ENCODE assay signal across 19 mouse cellular contexts in the genomic region with DNA sequence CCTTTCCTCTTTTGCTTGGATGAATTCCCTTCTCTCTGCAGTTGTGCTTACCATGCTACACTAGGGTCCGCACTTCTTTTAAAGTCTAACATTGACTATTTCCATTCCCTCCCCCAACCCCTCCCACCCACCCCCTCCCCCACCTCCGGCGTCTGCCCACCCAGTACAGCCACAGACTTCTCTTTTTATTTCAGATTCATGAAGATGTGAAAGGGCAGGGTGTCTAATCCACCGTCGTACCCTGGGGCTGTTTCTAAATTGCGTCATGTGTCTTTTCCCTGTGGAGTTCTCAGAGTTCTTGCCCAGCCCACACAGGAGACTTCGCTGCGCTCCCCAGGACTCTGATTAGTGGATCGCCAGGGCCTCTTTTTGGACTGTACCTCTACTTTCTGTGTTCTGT. TPM values are rescaled to one million over a fixed set of nuclear protein-coding genes. Genes with fewer than 3 reads are reported as not detected.
DNase-seq lines count a peak whose midpoint lies in the region; ATAC-seq lines count a peak whose summit lies in the region.
"Had no signal": no experiment of that assay in that cellular context is flagged by ENCODE, and none has a peak within 500 bp of the region (broad histone marks: within the 10 kb centered on the region; RNA-seq: fewer than 3 reads in every experiment).

No protein-coding gene starts in this region.

- ATAC-seq in midbrain, embryonic 14.5 days (ENCODE audit: low FRiP score, low TSS enrichment) = no peak
- ATAC-seq in frontal cortex, adult (ENCODE audit: low TSS enrichment) = no peak
- ATAC-seq: activated CD4-positive, CD25-positive, alpha-beta regulatory T cell, adult 4 months; forebrain, embryonic 13.5 days; forebrain, embryonic 15.5 days; forebrain, postnatal 0 days; Patski had no signal

- no peak overlapping the region for H3K27ac ChIP-seq in midbrain, embryonic 14.5 days (replicated peaks; ENCODE audit: low read depth, low read length)
- H3K27ac ChIP-seq in midbrain, embryonic 10.5 days (replicated peaks) = no peak overlapping the region
- H3K27ac ChIP-seq: embryonic facial prominence, embryonic 12.5 days; forebrain, embryonic 13.5 days; forebrain, embryonic 15.5 days had no signal

- H3K9ac ChIP-seq in midbrain, embryonic 14.5 days (replicated peaks; ENCODE audit: low read length) = no peak overlapping the region
- H3K9ac ChIP-seq: embryonic facial prominence, embryonic 12.5 days; forebrain, embryonic 13.5 days; forebrain, embryonic 15.5 days; forebrain, postnatal 0 days had no signal

- H3K27me3 ChIP-seq in midbrain, embryonic 14.5 days (ENCODE audit: control insufficient read depth, insufficient read depth, low read length) = no peaks in the 10 kb centered on the region
- no peaks in the 10 kb centered on the region for H3K27me3 ChIP-seq in midbrain, embryonic 10.5 days (ENCODE audit: low read depth, poor library complexity, severe bottlenecking)
- H3K27me3 ChIP-seq: embryonic facial prominence, embryonic 12.5 days; forebrain, embryonic 13.5 days; forebrain, embryonic 15.5 days; Patski had no signal

- no peak overlapping the region for H3K4me3 ChIP-seq in midbrain, embryonic 14.5 days (replicated peaks; ENCODE audit: low read depth, low read length)
- no peak overlapping the region for H3K4me3 ChIP-seq in midbrain, embryonic 10.5 days
- H3K4me3 ChIP-seq: embryonic facial prominence, embryonic 12.5 days; forebrain, embryonic 13.5 days; forebrain, embryonic 15.5 days had no signal

- no peaks in the 10 kb centered on the region for H3K4me1 ChIP-seq in midbrain, embryonic 14.5 days (ENCODE audit: control insufficient read depth, insufficient read depth, low read length)
- H3K4me1 ChIP-seq in midbrain, embryonic 10.5 days = no peaks in the 10 kb centered on the region
- H3K4me1 ChIP-seq: embryonic facial prominence, embryonic 12.5 days; forebrain, embryonic 13.5 days; forebrain, embryonic 15.5 days had no signal

- WGBS in midbrain, embryonic 14.5 days = 43% methylated on average over 9 of the region's 9 CpGs
- 80% methylated on average over 9 of the region's 9 CpGs for WGBS in midbrain, embryonic 10.5 days

- H3K9me3 ChIP-seq in midbrain, embryonic 14.5 days (ENCODE audit: control insufficient read depth, low read length) = no peaks in the 10 kb centered on the region; the same call in 1 of the 2 replicates
- H3K9me3 ChIP-seq in midbrain, embryonic 10.5 days (replicated peaks) = no peaks in the 10 kb centered on the region; the same call in 1 of the 2 replicates
- H3K9me3 ChIP-seq: forebrain, embryonic 13.5 days; forebrain, embryonic 15.5 days had no signal

- intact Hi-C loops in heart, postnatal 25 days (cut with DNase I) = no loop called here

- DNase-seq in heart, adult 11 months = peak; percentile 59
- DNase-seq in heart, postnatal 25 days (ENCODE audit: low spot score) = no peak
- peak; percentile 35 for DNase-seq in midbrain, embryonic 14.5 days
- DNase-seq in midbrain, embryonic 10.5 days (ENCODE audit: low spot score) = no peak
- DNase-seq: cerebellum, adult 11-12 months; cerebellum, adult 2 months; cerebellum, adult 9-10 months; cerebellum, postnatal 10 days; cerebellum, postnatal 25 days; forebrain, postnatal 0 days had no signal

- H3K36me3 ChIP-seq in midbrain, embryonic 14.5 days (ENCODE audit: control insufficient read depth, insufficient read depth, low read length) = no peaks in the 10 kb centered on the region
- no peaks in the 10 kb centered on the region for H3K36me3 ChIP-seq in midbrain, embryonic 10.5 days
- H3K36me3 ChIP-seq: embryonic facial prominence, embryonic 12.5 days; forebrain, embryonic 15.5 days had no signal

- no peak overlapping the region for H3K4me2 ChIP-seq in midbrain, embryonic 14.5 days (ENCODE audit: low read length)
- H3K4me2 ChIP-seq: embryonic facial prominence, embryonic 12.5 days; forebrain, embryonic 13.5 days; forebrain, embryonic 15.5 days had no signal

RNA-seq across cellular contexts. Expression of gene Nelfcd, which starts 23.1 kb away (rescaled TPM):
- 10 to 100 TPM; 29.0 to 30.1 TPM for total RNA-seq in heart, postnatal 25 days (2021)
- polyA plus RNA-seq in midbrain, embryonic 14.5 days (2014; fragmentation: Nextera tagmentation; extraction: Ambion mirVana) = 107 and 121 TPM in 2 replicates
- polyA plus RNA-seq in midbrain, embryonic 10.5 days (2016; fragmentation: Nextera tagmentation; extraction: Ambion mirVana) = 193 and 195 TPM in 2 replicates

RNA-seq across cellular contexts. Expression of gene Gm20721, which starts 46.0 kb away (rescaled TPM):
- 1 to 10 TPM; 1.6 to 2.2 TPM for total RNA-seq in heart, postnatal 25 days (2021)
- 6.4 and 7.5 TPM in 2 replicates for polyA plus RNA-seq in midbrain, embryonic 14.5 days (2014; fragmentation: Nextera tagmentation; extraction: Ambion mirVana)
- polyA plus RNA-seq in midbrain, embryonic 10.5 days (2016; fragmentation: Nextera tagmentation; extraction: Ambion mirVana) = 12.7 and 15.2 TPM in 2 replicates
- total RNA-seq: forebrain, postnatal 0 days had no signal

RNA-seq across cellular contexts. Expression of gene Ctsz, which starts 46.3 kb away (rescaled TPM):
- total RNA-seq in heart, postnatal 25 days (2021) = 10 to 100 TPM; 29.8 to 30.8 TPM
- 46.9 and 73.8 TPM in 2 replicates for polyA plus RNA-seq in midbrain, embryonic 14.5 days (2014; fragmentation: Nextera tagmentation; extraction: Ambion mirVana)
- 116 TPM in 2 replicates for polyA plus RNA-seq in midbrain, embryonic 10.5 days (2016; fragmentation: Nextera tagmentation; extraction: Ambion mirVana)

RNA-seq across cellular contexts. Expression of gene Tubb1, which starts 57.9 kb away (rescaled TPM):
- total RNA-seq in heart, postnatal 25 days (2021) = 1 to 10 TPM; 3.0 to 5.8 TPM
- polyA plus RNA-seq in midbrain, embryonic 14.5 days (2014; fragmentation: Nextera tagmentation; extraction: Ambion mirVana) = 0.45 and 0.46 TPM in 2 replicates
- 4.3 and 6.1 TPM in 2 replicates for polyA plus RNA-seq in midbrain, embryonic 10.5 days (2016; fragmentation: Nextera tagmentation; extraction: Ambion mirVana)
- polyA plus RNA-seq: C2C12; cortical plate, adult 2 months; frontal cortex, adult 2 months; Patski had no signal

Comparison
In these comparisons a context has a peak if more than half of its experiments do, and no peak if none do; other contexts are left out.
1. DNase-seq: peak in heart, adult 11 months (single experiment) and midbrain, embryonic 14.5 days (single experiment); none in heart, postnatal 25 days (single experiment) and midbrain, embryonic 10.5 days (single experiment).